Mouse (Mus musculus): ENCODE data around the gene Irgm2.

Gene Irgm2

GRCm38 (mm10) chr11:58260156-58260555 lies 60.7 kb downstream of the Irgm2 start:
- DNase-seq (ENCODE audit: low read depth, low spot score): no peak

DNA sequence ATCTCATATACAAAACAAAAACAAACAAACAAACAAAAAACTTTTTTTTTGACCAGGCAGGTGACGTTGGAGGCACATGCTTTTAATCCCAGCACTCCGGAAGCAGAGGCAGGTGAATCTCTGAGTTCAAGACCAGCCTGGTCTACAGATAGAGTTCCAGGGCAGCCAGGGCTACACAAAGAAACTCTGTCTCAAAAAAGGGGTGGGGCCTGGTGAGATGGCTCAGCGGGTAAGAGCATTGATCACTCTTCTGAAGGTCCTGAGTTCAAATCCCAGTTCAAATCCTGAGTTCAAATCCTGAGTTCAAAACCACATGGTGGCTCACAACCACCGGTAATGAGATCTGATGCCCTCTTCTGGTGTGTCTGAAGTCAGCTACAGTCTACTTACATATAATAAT lies 62.4 kb downstream of the Irgm2 start:
- DNase-seq (ENCODE audit: low read depth, low spot score): no peak

- no peak for DNase-seq (ENCODE audit: low read depth, low spot score)
Observed at GRCm38 (mm10) chr11:58262336-58262735, 62.9 kb downstream of the Irgm2 start.

- DNase-seq (ENCODE audit: low read depth, low spot score): no peak
Observed at GRCm38 (mm10) chr11:58263516-58263915, 64.1 kb downstream of the Irgm2 start.

DNA sequence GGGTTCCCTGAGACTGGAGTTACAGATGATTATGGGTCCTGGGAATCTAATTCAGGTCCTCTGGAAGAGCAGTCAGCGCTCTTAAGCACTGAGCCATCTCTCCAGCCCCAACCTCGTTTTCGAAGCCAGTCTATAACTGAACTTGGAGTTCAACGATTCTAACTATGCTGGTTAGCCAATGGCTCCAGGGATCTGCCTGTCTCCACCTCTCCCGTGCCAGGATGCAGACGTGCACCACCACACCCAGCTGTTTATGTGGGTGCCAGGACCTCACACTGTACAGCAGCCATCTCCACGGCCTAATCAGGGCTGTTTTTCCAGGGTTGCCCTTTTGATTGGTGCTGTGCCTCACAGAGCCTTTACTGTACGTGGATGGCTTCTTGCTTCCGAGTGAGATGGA lies 65.1 kb downstream of the Irgm2 start:
- DNase-seq (ENCODE audit: low read depth, low spot score): no peak

DNA sequence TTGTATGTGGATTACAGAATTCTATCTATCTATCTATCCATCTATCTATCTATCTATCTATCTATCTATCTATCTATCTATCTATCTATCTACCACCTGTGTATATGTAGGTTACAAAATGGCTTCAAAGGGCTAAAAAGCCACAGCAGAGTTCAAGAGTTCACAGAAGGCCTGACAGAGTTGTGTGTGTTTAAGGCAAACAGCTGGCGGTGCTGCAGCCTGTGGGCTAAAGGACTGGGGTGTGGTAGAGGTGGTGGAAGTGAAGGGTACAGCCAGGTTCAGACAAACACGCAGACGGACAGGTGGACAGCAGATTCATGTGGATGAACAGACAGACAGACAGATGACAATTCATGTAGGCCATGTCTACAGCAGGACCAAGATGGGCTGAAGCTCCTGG lies 68.9 kb downstream of the Irgm2 start:
- DNase-seq (ENCODE audit: low read depth, low spot score): no peak

Measured in brain, embryonic 18.5 days (tissue).